Mouse (Mus musculus) adrenal gland, adult 8-10 months (tissue): ENCODE measurements around the gene 4921511M17Rik. TPM values are rescaled to one million over a fixed set of nuclear protein-coding genes. Genes with fewer than 3 reads are reported as not detected.
"Not testable (repeated sequence)": the region's sequence is repeated elsewhere in the genome, so short reads cannot be mapped to it uniquely, and the experiment has no call there.

Experiments used
- DNase-seq: peaks from one replicate; pipeline ENCODE4 v3.0.0; 2022
- total RNA-seq, 4 experiments: library from RNA; stranded (reverse); gene quantifications; 2 replicates each; pipeline ENCODE4 v1.2.4; 2022

The 4921511M17Rik gene
- not detected for total RNA-seq

- not testable (repeated sequence) for DNase-seq
Observed at GRCm38 (mm10) chrX:154033727-154034126, at the start of gene 4921511M17Rik. TSS of gene 4921511M17Rik (minus strand) at chrX:154033827.

- not testable (repeated sequence) for DNase-seq
Observed at GRCm38 (mm10) chrX:154054939-154055338, 21.3 kb upstream of the 4921511M17Rik start, which contains the start of gene Gm10057. TSS of gene Gm10057 (minus strand) at chrX:154055039.

GRCm38 (mm10) chrX:154012540-154012939 is 21.1 kb downstream of the 4921511M17Rik start, which contains the start of gene Samt1:
TSS of gene Samt1 (minus strand) at chrX:154012640.
- DNase-seq: not testable (repeated sequence)

- DNase-seq: not testable (repeated sequence)
Observed at GRCm38 (mm10) chrX:153976914-153977313, 56.7 kb downstream of the 4921511M17Rik start.

- DNase-seq: not testable (repeated sequence)
Observed at GRCm38 (mm10) chrX:153976467-153976866, 57.2 kb downstream of the 4921511M17Rik start.

- no peak for DNase-seq
Observed at GRCm38 (mm10) chrX:153974450-153974849, 59.2 kb downstream of the 4921511M17Rik start.

Other genes starting within 250 kb of the 4921511M17Rik start
- gene Spin2c, start 201.6 kb downstream of the 4921511M17Rik start, total RNA-seq: 1 to 10 TPM in 3 of 4 experiments, under 1 TPM in 1; 0.43 to 1.4 (median 1.2) TPM
- gene Samt1, start 21.2 kb downstream of the 4921511M17Rik start, total RNA-seq: not detected
- gene Gm10057, start 21.2 kb upstream of the 4921511M17Rik start, total RNA-seq: not detected
- gene Gm15140, start 86.9 kb upstream of the 4921511M17Rik start, total RNA-seq: not detected